Mouse (Mus musculus) T-helper 1 cell (primary cell): Measurements from ENCODE around the gene Kcna7.

Experiments used
- in situ Hi-C: fragments of 300-600 bp; cut with MboI, MseI; formaldehyde crosslinking; loops from one replicate; pipeline ENCODE4 v1.15.1; 2025; ENCODE audit warnings: high pct_unique_total_duplicates

Kcna7 gene

GRCm38 (mm10) chr7:45419859-45420614 lies 14.6 kb downstream of the Kcna7 start:
- in situ Hi-C loops = no loop called here

GRCm38 (mm10) chr7:45420615-45420919 lies 15.1 kb downstream of the Kcna7 start, which contains the start of gene Lhb:
TSS of gene Lhb (plus strand) at chr7:45420820.
- in situ Hi-C loops = no loop called here

- in situ Hi-C loops = no loop called here
Measured at GRCm38 (mm10) chr7:45421194-45421593, 15.7 kb downstream of the Kcna7 start.

GRCm38 (mm10) chr7:45426556-45426955 lies 21.1 kb downstream of the Kcna7 start:
- in situ Hi-C loops = no loop called here

- in situ Hi-C loops = no loop called here
Measured at GRCm38 (mm10) chr7:45433835-45434202, 28.4 kb downstream of the Kcna7 start.

- in situ Hi-C loops = no loop called here
Measured at GRCm38 (mm10) chr7:45434203-45435015, 29.0 kb downstream of the Kcna7 start, which contains the start of gene Gys1. TSS of gene Gys1 (plus strand) at chr7:45434844.

GRCm38 (mm10) chr7:45435038-45435437 lies 29.6 kb downstream of the Kcna7 start:
- in situ Hi-C loops = no loop called here

- in situ Hi-C loops = no loop called here
Measured at GRCm38 (mm10) chr7:45436444-45436843, 31.0 kb downstream of the Kcna7 start.

- in situ Hi-C loops = no loop called here
Measured at GRCm38 (mm10) chr7:45437046-45437445, 31.6 kb downstream of the Kcna7 start.

GRCm38 (mm10) chr7:45437521-45438276 lies 32.2 kb downstream of the Kcna7 start, which contains the start of gene Ruvbl2:
TSS of gene Ruvbl2 (minus strand) at chr7:45438096.
- in situ Hi-C loops = no loop called here

- in situ Hi-C loops = no loop called here
Measured at GRCm38 (mm10) chr7:45443526-45444420, 38.3 kb downstream of the Kcna7 start.

GRCm38 (mm10) chr7:45446589-45446988 lies 41.1 kb downstream of the Kcna7 start:
- in situ Hi-C loops = no loop called here

GRCm38 (mm10) chr7:45447325-45447990 lies 42.0 kb downstream of the Kcna7 start:
- in situ Hi-C loops = no loop called here

GRCm38 (mm10) chr7:45449974-45450373 lies 44.5 kb downstream of the Kcna7 start:
- in situ Hi-C loops = no loop called here

GRCm38 (mm10) chr7:45451344-45451982 lies 46.0 kb downstream of the Kcna7 start:
- in situ Hi-C loops = no loop called here

GRCm38 (mm10) chr7:45454971-45455370 lies 49.5 kb downstream of the Kcna7 start:
- in situ Hi-C loops = no loop called here

GRCm38 (mm10) chr7:45455932-45456696 lies 50.7 kb downstream of the Kcna7 start:
- in situ Hi-C loops = no loop called here

GRCm38 (mm10) chr7:45456721-45457203 lies 51.3 kb downstream of the Kcna7 start:
- in situ Hi-C loops = no loop called here
